ENCODE assay signal across 19 mouse cellular contexts in the genomic region with DNA sequence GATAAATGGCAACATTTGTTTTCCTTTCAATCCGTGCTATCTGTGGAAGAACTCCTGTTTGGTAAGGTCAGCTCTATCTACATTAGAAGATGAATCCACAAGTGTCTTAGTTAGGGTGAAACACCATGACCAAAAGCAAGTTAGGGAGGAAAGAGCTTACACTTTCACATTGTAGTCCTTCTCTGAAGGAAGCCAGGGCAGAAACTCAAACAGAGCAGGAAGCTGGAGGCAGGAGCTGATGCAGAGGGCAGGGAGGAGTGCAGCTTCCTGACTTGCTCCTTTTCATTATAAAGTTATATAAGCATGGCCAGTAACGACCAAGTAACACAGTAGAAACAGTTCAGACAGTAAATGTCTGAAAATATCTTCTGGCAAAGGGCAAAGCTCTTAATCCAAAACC.
DNase-seq lines count a peak whose midpoint lies in the region; ATAC-seq lines count a peak whose summit lies in the region.
"Had no signal": no experiment of that assay in that cellular context is flagged by ENCODE, and none has a peak within 500 bp of the region (broad histone marks: within the 10 kb centered on the region; RNA-seq: fewer than 3 reads in every experiment).

No protein-coding gene starts in this region.

- H3K27me3 ChIP-seq in midbrain, embryonic 11.5 days (ENCODE audit: control insufficient read depth, insufficient read depth, low read length) = no peaks in the 10 kb centered on the region
- no peaks in the 10 kb centered on the region for H3K27me3 ChIP-seq in midbrain, embryonic 15.5 days (replicated peaks)
- H3K27me3 ChIP-seq: CH12.LX had no signal

- intact Hi-C loops in heart, postnatal 36 days (cut with DNase I) = no loop called here

- DNase-seq in heart, adult 11 months = peak; percentile 61
- no peak for DNase-seq in heart, postnatal 36 days
- peak; percentile 71 for DNase-seq in midbrain, embryonic 11.5 days (ENCODE audit: low spot score, missing footprints)
- DNase-seq: adrenal gland, adult 2 months; adrenal gland, adult 8-10 months; adrenal gland, postnatal 10 days; adrenal gland, postnatal 14 days; adrenal gland, postnatal 25 days; adrenal gland, postnatal 36 days; B cell, adult 2 months; cerebellum, adult 11 months; cerebellum, adult 11-12 months; cerebellum, adult 18-20 months had no signal

- no peak overlapping the region for H3K4me3 ChIP-seq in midbrain, embryonic 11.5 days (ENCODE audit: low read depth, low read length)
- H3K4me3 ChIP-seq in midbrain, embryonic 15.5 days = no peak overlapping the region

- H3K4me1 ChIP-seq in midbrain, embryonic 11.5 days (ENCODE audit: control insufficient read depth, insufficient read depth, low read length) = peaks cover 8% of the 10 kb centered on the region; the same call in 1 of the 2 replicates
- H3K4me1 ChIP-seq in midbrain, embryonic 15.5 days = peaks cover 14% of the 10 kb centered on the region; the same call in 1 of the 2 replicates

- no peaks in the 10 kb centered on the region for H3K36me3 ChIP-seq in midbrain, embryonic 11.5 days (ENCODE audit: control insufficient read depth, insufficient read depth, low read length)
- H3K36me3 ChIP-seq in midbrain, embryonic 15.5 days (replicated peaks) = no peaks in the 10 kb centered on the region
- H3K36me3 ChIP-seq: G1E had no signal

- no peak overlapping the region for H3K27ac ChIP-seq in midbrain, embryonic 11.5 days (ENCODE audit: low read depth, low read length)
- no peak overlapping the region for H3K27ac ChIP-seq in midbrain, embryonic 15.5 days

- H3K4me2 ChIP-seq in midbrain, embryonic 11.5 days = no peak overlapping the region
- H3K4me2 ChIP-seq in midbrain, embryonic 15.5 days = no peak overlapping the region

- 74% methylated on average over 2 of the region's 2 CpGs for WGBS in midbrain, embryonic 11.5 days
- 72% methylated on average over 2 of the region's 2 CpGs for WGBS in midbrain, embryonic 15.5 days

- no peak overlapping the region for H3K9ac ChIP-seq in midbrain, embryonic 11.5 days (ENCODE audit: low read length)
- no peak overlapping the region for H3K9ac ChIP-seq in midbrain, embryonic 15.5 days

- no peak for ATAC-seq in midbrain, embryonic 11.5 days (ENCODE audit: low FRiP score)
- no peak for ATAC-seq in midbrain, embryonic 15.5 days (replicated peaks)
- ATAC-seq: activated CD4-positive, CD25-positive, alpha-beta regulatory T cell, adult 4 months; CD4-positive, CD25-positive, alpha-beta regulatory T cell, adult 4 months; Patski had no signal

- no peaks in the 10 kb centered on the region for H3K9me3 ChIP-seq in midbrain, embryonic 11.5 days (ENCODE audit: control insufficient read depth, low read length)
- H3K9me3 ChIP-seq in midbrain, embryonic 15.5 days = no peaks in the 10 kb centered on the region

Comparison
In these comparisons a context has a peak if more than half of its experiments do, and no peak if none do; other contexts are left out.
1. DNase-seq: peak in heart, adult 11 months (single experiment) and midbrain, embryonic 11.5 days (single experiment); none in heart, postnatal 36 days (0 of 2).